Mouse (Mus musculus): ENCODE measurements around the gene Klhl3.

- TF ChIP-seq CTCF (IDR thresholded peaks at IDR 0.05; ENCODE audit: control insufficient read depth, insufficient read depth, insufficient replicate concordance, low read depth, low read length), result no peak
- no peak for TF ChIP-seq POLR2A (IDR thresholded peaks at IDR 0.05; ENCODE audit: control insufficient read depth, low read depth, low read length)
Observed at GRCm38 (mm10) chr13:58150442-58150841, 37.0 kb upstream of the Klhl3 start.
